Mouse (Mus musculus) kidney, adult 2 months (tissue): ENCODE data around the gene Pip5k1b.

ENCODE experiments used
- CTCF ChIP-seq: fragments of 200-500 bp; conservative IDR thresholded peaks from 2 replicates; pipeline ENCODE4 v1.5.1; 2011; ENCODE audit warnings: low read depth, mild to moderate bottlenecking, control low read depth, low read length, moderate library complexity, mixed read lengths; ENCODE audit not compliant: insufficient read depth, insufficient read length
- POLR2A ChIP-seq: fragments of 200-500 bp; IDR thresholded peaks from one replicate; pipeline ENCODE4 v1.6.1; 2011; ENCODE audit warnings: low read depth, low read length, control low read depth

GRCm38 (mm10) chr19:24331274-24331673 is 224.4 kb downstream of the Pip5k1b start:
- TF ChIP-seq POLR2A (no peak), CTCF (no peak)
